Mouse (Mus musculus) kidney, embryonic 16.5 days (tissue): ENCODE results near the gene Pogz. TPM values are rescaled to one million over a fixed set of nuclear protein-coding genes. Genes with fewer than 3 reads are reported as not detected.

Source experiments
- ATAC-seq: fragments of 200-750 bp; cut with Nextera tagmentation; 2 replicates; pipeline ENCODE4 v1.8.0; 2017; ENCODE audit warnings: moderate TSS enrichment; ENCODE audit not compliant: low FRiP score, low TSS enrichment
- H3K27ac ChIP-seq: fragments of 300-500 bp; sonication (generic); 2 replicates; pipeline ENCODE4 v1.5.1; 2014; ENCODE audit warnings: low read length
- H3K27me3 ChIP-seq: fragments of 300-500 bp; sonication (generic); 2 replicates; pipeline ENCODE4 v1.6.1; 2014; ENCODE audit warnings: low read length, control low read depth, mixed read lengths; ENCODE audit not compliant: insufficient read depth
- H3K36me3 ChIP-seq: fragments of 300-500 bp; sonication (generic); 2 replicates; pipeline ENCODE4 v1.6.1; 2014; ENCODE audit warnings: low read length, control low read depth, mixed read lengths; ENCODE audit not compliant: insufficient read depth
- H3K4me1 ChIP-seq: fragments of 300-500 bp; sonication (generic); 2 replicates; pipeline ENCODE4 v1.6.1; 2014; ENCODE audit warnings: low read length, control low read depth, mixed read lengths; ENCODE audit not compliant: insufficient read depth
- H3K4me2 ChIP-seq: fragments of 300-500 bp; sonication (generic); replicated peaks from 2 replicates; pipeline ENCODE4 v1.6.1; 2014; ENCODE audit warnings: low read depth, low read length
- H3K4me3 ChIP-seq: fragments of 300-500 bp; sonication (generic); 2 replicates; pipeline ENCODE4 v1.5.1; 2014; ENCODE audit warnings: mild to moderate bottlenecking, low read length
- H3K9ac ChIP-seq: fragments of 300-500 bp; sonication (generic); replicated peaks from 2 replicates; pipeline ENCODE4 v1.6.1; 2014; ENCODE audit warnings: low read length
- H3K9me3 ChIP-seq: fragments of 300-500 bp; sonication (generic); 2 replicates; pipeline ENCODE4 v1.6.1; 2016; ENCODE audit warnings: low read length, control low read depth
- WGBS: fragments of 180-500 bp; shearing (Covaris S2); extraction: QIAGEN DNeasy Blood & Tissue Kit; methylation state at CpG from one replicate; pipeline ENCODE4 v1.1.7; 2014; 5-methylcytosine and 5-hydroxymethylcytosine counted together
- polyA plus RNA-seq: library from polyadenylated mRNA; unstranded; fragments of >200 nt; fragmentation: Nextera tagmentation; extraction: Ambion mirVana; gene quantifications from 2 replicates; pipeline ENCODE4 v1.2.1, GENCODE M21; 2015

Gene Pogz
- polyA plus RNA-seq, 1 experiment from 2014 or later = 15.9 TPM

DNA sequence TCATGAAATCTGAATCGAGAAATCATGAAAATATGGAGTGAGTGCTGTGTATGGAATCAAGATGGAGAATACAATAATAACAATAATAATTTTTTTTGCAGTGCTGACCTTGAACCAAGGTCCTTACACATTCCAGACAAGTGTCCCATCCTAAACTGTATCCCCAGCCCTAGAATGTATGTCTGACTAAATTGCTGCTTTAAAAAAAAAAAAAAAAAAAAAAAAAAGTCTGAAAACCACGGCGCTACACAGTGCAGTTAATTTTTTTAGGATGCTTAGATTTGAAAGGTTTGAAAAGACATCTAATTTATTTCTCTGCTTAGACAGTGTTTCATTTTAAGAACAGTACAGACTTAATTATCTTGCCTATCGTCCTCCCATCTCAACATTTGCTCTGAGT is 15.3 kb upstream of the Pogz start:
- H3K36me3 ChIP-seq = no peaks in the 10 kb centered on the region
- 0 out of 2 replicates have a peak, but pooled peaks cover 3% of the 10 kb centered on the region for H3K4me1 ChIP-seq
- no peak overlapping the region; the same call in 1 of the 2 replicates for H3K9ac ChIP-seq
- H3K9me3 ChIP-seq = no peaks in the 10 kb centered on the region
- H3K27me3 ChIP-seq = no peaks in the 10 kb centered on the region
- ATAC-seq = no peak
- 78% methylated on average over 4 of the region's 4 CpGs for WGBS
- H3K4me2 ChIP-seq = peak overlapping the region; percentile 67
- peak overlapping the region; percentile 73 for H3K4me3 ChIP-seq
- no peak overlapping the region for H3K27ac ChIP-seq

DNA sequence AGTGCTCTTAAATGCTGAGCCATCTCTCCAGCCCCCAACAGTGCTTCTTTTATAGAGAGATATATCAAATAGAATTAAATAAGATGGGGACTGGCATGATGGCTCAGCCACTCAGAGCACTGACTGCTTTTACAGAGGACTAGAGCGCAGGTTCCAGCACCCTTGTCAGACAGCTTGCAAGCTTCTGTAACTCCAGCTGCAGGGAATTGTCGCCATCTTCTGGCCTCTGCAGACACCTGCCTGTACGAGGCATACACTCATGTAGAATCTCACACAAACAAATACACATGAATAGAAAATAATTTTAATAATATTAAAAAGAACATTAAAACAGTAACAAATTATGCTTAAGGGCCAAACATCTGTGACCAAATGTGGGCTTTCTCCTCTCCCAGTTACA is 13.3 kb upstream of the Pogz start:
- WGBS = 85% methylated on average over 3 of the region's 3 CpGs
- Histone ChIP-seq H3K36me3 (no peaks in the 10 kb centered on the region), H3K9ac (no peak overlapping the region), H3K9me3 (no peaks in the 10 kb centered on the region; the same call in 1 of the 2 replicates), H3K4me2 (no peak overlapping the region), H3K4me3 (no peak overlapping the region), H3K27me3 (no peaks in the 10 kb centered on the region), H3K4me1 (0 out of 2 replicates have a peak, but pooled peaks cover 3% of the 10 kb centered on the region), H3K27ac (no peak overlapping the region)
- no peak for ATAC-seq

DNA sequence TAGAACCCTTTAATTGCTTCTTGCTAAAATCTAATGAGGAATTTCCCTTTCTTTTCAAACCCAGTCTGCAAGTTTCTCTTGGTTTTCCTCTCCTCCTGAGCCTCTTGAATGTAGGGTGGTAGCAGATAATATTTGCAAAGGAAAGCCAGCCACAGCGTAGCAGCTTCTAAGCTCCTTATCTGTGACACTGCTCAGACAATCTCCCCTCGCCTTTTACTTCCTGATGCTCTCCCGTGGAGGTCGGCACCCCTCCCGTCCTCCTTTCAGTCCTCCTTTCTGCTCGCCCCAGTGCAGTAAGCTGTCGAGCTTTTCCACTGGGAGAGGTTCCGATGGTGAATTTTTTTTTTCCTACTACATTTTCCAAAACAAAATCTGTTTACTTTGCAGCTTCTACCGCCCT is 5.3 kb upstream of the Pogz start:
- Histone ChIP-seq H3K36me3 (no peaks in the 10 kb centered on the region), H3K4me3 (no peak overlapping the region), H3K4me2 (no peak overlapping the region), H3K27ac (peak overlapping the region; percentile 35; the same call in 1 of the 2 replicates), H3K9me3 (no peaks in the 10 kb centered on the region; the same call in 1 of the 2 replicates), H3K9ac (no peak overlapping the region), H3K4me1 (peaks cover 3% of the 10 kb centered on the region; the same call in 1 of the 2 replicates), H3K27me3 (no peaks in the 10 kb centered on the region)
- 30% methylated on average over 9 of the region's 9 CpGs for WGBS
- no peak for ATAC-seq

DNA sequence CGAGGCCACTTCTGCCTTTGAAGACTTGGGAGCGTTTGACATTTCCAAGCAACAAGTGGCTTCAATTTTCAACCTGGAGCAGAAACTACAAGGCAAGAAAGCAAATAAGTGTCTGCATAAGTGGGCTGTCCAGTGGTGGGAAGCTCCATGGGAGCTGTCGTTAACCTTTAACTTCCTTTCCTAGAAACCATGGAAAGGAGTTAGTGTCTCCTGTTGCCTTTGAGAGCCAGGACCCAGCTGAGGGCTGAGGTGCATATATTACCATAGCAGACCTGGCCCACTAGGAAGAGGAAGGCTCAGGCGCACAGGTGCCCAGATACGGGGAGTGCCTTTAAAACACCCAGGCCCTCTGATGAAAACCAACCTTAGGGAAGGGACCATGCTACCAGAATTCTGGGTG is 4.7 kb upstream of the Pogz start:
- ATAC-seq = peak; percentile 28; the same call in 1 of the 2 replicates
- Histone ChIP-seq H3K4me3 (no peak overlapping the region), H3K9me3 (no peaks in the 10 kb centered on the region; the same call in 1 of the 2 replicates), H3K27ac (peak overlapping the region; percentile 35; the same call in 1 of the 2 replicates), H3K4me1 (peaks cover 3% of the 10 kb centered on the region; the same call in 1 of the 2 replicates), H3K4me2 (no peak overlapping the region), H3K9ac (no peak overlapping the region), H3K27me3 (no peaks in the 10 kb centered on the region), H3K36me3 (no peaks in the 10 kb centered on the region)
- WGBS = 71% methylated on average over 5 of the region's 5 CpGs

DNA sequence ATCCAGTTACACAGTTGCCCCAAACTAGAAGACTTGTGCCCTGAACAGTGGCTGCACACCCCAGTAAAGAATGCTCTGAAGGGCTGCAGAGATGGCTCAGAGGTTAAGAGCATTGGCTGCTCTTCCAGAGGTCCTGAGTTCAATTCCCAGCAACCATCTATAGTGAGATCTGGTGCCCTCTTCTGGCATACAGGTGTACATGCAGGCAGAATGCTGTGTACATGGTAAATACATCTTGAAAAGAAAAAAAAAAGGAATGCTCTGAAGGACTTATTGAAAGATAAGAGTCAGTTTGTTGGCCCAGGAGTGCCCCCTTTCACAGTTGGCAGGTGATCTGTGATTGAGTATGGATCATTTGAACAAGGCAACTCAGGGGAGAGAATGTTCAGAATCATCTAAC is 4.0 kb upstream of the Pogz start:
- no peak for ATAC-seq
- H3K36me3 ChIP-seq = no peaks in the 10 kb centered on the region
- H3K9ac ChIP-seq = no peak overlapping the region
- no peaks in the 10 kb centered on the region for H3K27me3 ChIP-seq
- no peak overlapping the region for H3K4me3 ChIP-seq
- peaks cover 3% of the 10 kb centered on the region; the same call in 1 of the 2 replicates for H3K4me1 ChIP-seq
- H3K9me3 ChIP-seq = no peaks in the 10 kb centered on the region
- H3K4me2 ChIP-seq = no peak overlapping the region
- no peak overlapping the region for H3K27ac ChIP-seq

DNA sequence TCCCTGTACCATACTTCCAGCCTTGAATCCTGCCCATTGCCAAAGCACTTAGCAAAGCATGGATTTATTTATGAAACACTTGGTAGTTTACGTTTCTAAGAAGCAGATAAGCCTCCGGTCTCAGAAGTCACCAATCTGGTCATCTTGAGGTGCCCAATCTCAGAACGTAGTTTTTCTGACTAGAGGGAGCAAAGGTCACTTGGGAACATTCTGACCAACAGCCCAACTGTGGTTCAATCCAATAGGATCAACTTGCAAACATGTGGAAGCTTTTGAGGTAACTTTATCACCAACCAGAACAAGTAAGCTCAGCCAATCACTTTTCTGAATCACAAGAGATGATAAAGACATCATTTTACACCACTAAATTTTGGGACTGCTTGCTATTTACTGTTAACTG is 2.0 kb upstream of the Pogz start:
- no peak overlapping the region for H3K9ac ChIP-seq
- H3K27me3 ChIP-seq = no peaks in the 10 kb centered on the region
- ATAC-seq = no peak
- H3K9me3 ChIP-seq = no peaks in the 10 kb centered on the region
- no peak overlapping the region for H3K27ac ChIP-seq
- H3K36me3 ChIP-seq = no peaks in the 10 kb centered on the region
- H3K4me1 ChIP-seq = peaks cover 7% of the 10 kb centered on the region; the same call in 1 of the 2 replicates
- WGBS = 80% methylated on average over 3 of the region's 3 CpGs
- H3K4me3 ChIP-seq = no peak overlapping the region
- H3K4me2 ChIP-seq = no peak overlapping the region

DNA sequence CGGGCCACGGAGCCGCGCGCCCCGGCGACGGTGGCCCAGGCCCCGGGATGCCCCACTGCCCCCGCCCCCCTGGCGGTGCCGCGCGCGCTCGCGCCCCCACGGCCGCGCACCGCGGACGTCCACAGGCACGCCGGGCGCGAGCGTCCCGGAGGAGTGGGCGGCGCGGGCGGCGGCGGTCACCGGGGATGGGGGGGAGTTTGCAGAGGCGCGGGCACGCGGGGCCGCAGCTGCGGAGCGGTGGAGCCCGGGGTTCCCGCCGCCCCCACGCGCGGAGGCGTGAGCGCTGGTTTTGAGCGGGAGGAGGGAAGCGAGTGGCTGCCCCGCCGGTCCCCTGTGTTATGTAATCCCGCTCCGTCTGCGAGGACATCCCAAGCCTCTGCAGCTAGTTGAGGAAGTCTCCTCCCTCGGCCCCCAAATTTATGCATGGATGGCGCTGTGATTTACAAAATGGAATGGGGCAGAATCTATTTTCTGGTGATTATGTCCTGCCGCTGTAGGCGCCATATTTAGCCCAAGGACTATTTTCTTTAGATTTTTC is 661 bp downstream of the Pogz start:
- H3K4me1 ChIP-seq = peaks cover 7% of the 10 kb centered on the region; the same call in 1 of the 2 replicates
- peak overlapping the region; percentile 72 for H3K4me2 ChIP-seq
- peak overlapping the region; percentile 98 for H3K27ac ChIP-seq
- no peaks in the 10 kb centered on the region for H3K36me3 ChIP-seq
- ATAC-seq = peak; percentile 83
- H3K4me3 ChIP-seq = peak overlapping the region; percentile 77
- H3K9ac ChIP-seq = peak overlapping the region; percentile 96
- no peaks in the 10 kb centered on the region for H3K9me3 ChIP-seq
- WGBS = 0% methylated on average over 19 of the region's 62 CpGs
- no peaks in the 10 kb centered on the region for H3K27me3 ChIP-seq

DNA sequence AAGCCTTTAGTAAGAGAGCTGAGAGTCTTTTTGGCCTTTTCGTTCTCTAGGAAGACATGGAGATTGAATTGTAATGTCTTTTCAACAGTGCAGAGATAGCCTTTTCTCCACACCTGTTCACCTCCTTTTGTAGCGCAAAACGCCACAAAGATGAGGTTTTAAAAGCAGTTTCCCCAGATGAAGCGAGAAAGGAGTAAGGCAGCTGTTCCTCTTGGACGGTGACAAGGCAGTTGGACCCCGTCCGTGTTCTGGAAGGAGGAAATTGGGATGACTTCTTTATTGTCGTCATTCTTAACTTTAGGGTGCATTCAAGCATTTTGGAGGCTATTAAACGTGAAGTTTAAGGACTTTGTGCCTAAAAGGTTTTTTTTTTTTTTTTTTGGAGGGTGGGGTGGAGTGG is 1.3 kb downstream of the Pogz start:
- peak overlapping the region; percentile 96 for H3K9ac ChIP-seq
- peak overlapping the region; percentile 77 for H3K4me3 ChIP-seq
- H3K4me1 ChIP-seq = peaks cover 7% of the 10 kb centered on the region; the same call in 1 of the 2 replicates
- no peaks in the 10 kb centered on the region for H3K27me3 ChIP-seq
- peak overlapping the region; percentile 98 for H3K27ac ChIP-seq
- H3K9me3 ChIP-seq = no peaks in the 10 kb centered on the region
- no peak for ATAC-seq
- 7% methylated on average over 9 of the region's 9 CpGs for WGBS
- H3K36me3 ChIP-seq = no peaks in the 10 kb centered on the region
- peak overlapping the region; percentile 72 for H3K4me2 ChIP-seq

DNA sequence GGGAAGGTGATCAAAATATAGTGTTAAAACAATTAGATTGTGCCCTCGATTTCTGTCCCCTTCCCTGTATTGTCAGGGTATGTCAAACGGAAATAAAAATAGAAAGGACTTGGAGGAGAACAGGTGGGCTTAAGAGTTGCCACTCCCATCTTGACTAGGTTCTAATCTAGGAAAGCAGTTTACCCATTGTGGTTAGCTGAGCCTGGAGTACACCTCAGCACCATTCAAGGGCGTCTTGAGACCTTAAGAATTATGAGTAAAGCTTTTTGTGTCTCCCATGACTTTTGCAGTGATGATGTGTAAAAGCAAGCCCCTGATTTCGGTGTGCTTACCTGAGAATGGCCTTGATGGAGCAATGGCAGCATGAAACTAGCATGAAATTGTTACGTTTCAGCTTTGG is 1.7 kb downstream of the Pogz start:
- 67% methylated on average over 5 of the region's 5 CpGs for WGBS
- Histone ChIP-seq H3K9me3 (no peaks in the 10 kb centered on the region), H3K27me3 (no peaks in the 10 kb centered on the region), H3K36me3 (no peaks in the 10 kb centered on the region), H3K4me3 (peak overlapping the region; percentile 77), H3K4me1 (peaks cover 7% of the 10 kb centered on the region; the same call in 1 of the 2 replicates), H3K27ac (no peak overlapping the region; the same call in 1 of the 2 replicates), H3K4me2 (peak overlapping the region; percentile 72), H3K9ac (0 out of 2 replicates have a peak overlapping the region, but pooled peaks have one; percentile 2)
- no peak for ATAC-seq

DNA sequence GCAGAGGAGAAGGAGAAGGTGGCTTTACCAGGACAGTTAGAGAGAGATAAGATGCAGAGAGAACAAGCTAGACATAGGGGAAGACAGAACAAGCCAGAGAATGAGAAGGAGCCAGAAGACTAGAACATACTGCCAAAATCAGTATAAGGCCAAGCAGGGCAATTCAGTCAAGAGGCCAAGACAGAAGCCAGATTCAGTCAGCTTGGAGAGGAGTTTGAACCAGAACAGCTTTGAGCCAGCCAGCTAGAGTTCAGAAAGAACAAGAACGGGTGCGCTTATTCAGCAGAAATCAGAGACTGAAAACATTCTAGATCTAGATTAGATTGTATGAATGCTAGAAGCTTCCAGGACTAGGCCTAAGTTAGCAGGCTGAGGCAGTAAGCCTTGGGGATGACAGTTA is 10.0 kb downstream of the Pogz start:
- H3K36me3 ChIP-seq = no peaks in the 10 kb centered on the region
- H3K4me2 ChIP-seq = no peak overlapping the region
- no peak overlapping the region for H3K4me3 ChIP-seq
- peaks cover 30% of the 10 kb centered on the region for H3K4me1 ChIP-seq
- no peak for ATAC-seq
- H3K27ac ChIP-seq = no peak overlapping the region
- H3K9ac ChIP-seq = no peak overlapping the region
- H3K27me3 ChIP-seq = no peaks in the 10 kb centered on the region
- no peaks in the 10 kb centered on the region for H3K9me3 ChIP-seq
- 92% methylated on average over 2 of the region's 2 CpGs for WGBS
